Mouse (Mus musculus) liver, adult 2 months (tissue): ENCODE measurements at regions not wholly inside any gene's neighbourhood (a gene's known extent, or its start where the extent isn't known, plus 50 kb on each side); places are given as distances from the start of the nearest gene placed in this dataset.

Experiments
- CTCF ChIP-seq: fragments of 200-500 bp; IDR thresholded peaks from 2 replicates; pipeline ENCODE4 v1.5.1; 2011; ENCODE audit warnings: low read depth, low read length, control low read depth
- POLR2A ChIP-seq: fragments of 200-500 bp; IDR thresholded peaks from 2 replicates; pipeline ENCODE4 v1.6.1; 2011; ENCODE audit warnings: low read length, control low read depth; ENCODE audit not compliant: insufficient read depth; ENCODE audit errors: extremely low read depth

- TF ChIP-seq POLR2A (no peak), CTCF (no peak)
These were observed 127.5 kb upstream of the Tle4 start for GRCm38 (mm10) chr19:14725329-14725728.
